Mouse (Mus musculus) lung, adult 18-20 months (tissue): ENCODE data around the gene Kif6.

Source experiments
- DNase-seq, 2 experiments: peaks; one replicate each; pipeline ENCODE4 v3.0.0; 2022; ENCODE audit warnings: mixed read lengths in 2 of 2

Kif6 gene

DNA sequence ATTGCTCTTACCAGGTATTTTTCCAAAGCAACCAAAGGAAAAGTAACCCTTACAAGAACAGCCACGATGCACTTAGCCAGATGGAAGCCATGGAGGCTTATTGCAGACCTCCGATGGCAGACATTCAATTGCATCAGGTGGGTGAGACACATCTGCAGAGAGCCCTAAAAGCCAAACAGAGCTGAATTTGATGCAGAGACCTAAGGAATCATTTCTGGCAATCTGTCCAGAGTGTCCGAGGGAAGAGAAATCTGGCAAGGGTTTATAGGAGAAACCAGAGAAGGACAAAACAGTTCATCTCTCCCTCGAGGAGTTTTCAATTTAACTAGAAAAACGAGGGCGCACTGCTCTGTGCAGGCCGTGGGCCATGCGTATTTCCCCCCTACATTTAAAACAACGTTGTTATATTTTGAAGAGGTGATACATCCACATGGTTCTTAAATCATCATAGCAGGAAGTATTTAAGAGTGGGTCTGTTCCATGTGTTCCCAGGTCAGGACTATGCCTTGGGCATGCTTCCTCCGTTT is 177.3 kb downstream of the Kif6 start:
- DNase-seq = no peak

GRCm38 (mm10) chr17:49792946-49793345 is 178.0 kb downstream of the Kif6 start:
- no peak for DNase-seq

GRCm38 (mm10) chr17:49793965-49794364 is 179.0 kb downstream of the Kif6 start:
- no peak for DNase-seq

GRCm38 (mm10) chr17:49795241-49795640 is 180.3 kb downstream of the Kif6 start:
- no peak for DNase-seq

DNA sequence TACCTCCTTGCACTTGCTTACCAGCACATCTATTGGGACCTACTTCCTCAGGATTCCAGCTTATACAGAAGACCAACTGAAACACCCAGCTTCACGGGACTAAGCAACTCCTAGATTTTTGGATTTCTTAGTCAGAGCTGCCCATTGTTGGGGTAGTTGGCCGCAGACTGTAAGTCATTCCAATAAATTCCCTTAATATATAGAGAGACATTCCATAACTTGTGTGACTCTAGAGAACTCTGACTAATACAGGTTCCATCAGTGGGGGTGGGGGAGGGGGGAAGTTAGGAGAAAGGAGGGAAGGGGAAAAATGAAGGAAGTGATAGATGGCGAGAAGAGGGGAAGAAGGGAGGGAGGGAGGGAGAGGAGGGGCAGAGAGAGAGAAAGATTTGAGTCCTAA is 181.2 kb downstream of the Kif6 start:
- no peak for DNase-seq

DNA sequence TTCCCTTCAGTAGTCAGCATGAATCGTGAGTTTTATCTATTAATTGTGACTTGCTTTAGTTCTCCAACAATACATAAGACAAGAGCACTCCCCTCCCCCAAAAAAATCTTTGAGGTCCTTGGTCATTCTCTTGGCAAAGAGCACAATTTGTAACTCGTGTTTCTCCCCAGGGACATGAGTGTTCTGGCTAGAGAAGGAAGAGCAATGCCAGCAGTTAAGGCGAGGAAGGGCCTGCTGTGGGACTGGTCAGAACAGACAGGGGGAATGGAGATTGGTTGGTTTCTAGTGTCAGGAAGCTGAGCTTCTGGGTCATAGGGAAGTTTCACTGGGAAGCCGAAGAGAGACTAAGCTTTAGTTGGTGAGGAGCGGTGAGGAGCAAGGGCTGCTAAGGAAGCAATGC is 184.2 kb downstream of the Kif6 start:
- no peak for DNase-seq

DNA sequence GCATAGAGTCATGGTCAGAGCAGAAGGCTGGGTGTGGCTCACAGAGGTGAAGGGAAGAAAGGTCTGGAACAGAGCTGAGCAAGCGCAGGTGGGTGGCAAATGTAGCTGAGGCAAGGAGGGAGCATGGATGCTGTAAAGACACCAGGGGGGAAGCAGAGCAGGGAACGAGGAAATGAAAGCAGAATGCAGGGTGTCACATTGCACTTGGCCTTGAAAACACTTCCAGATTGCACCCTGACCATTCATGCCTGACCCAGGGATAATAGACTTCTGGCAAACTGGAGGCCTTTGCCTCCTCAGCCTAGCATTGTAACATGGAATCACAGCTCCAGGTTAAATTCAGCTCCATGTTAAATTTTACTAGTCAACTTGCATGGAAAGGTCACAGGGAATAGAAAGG is 185.2 kb downstream of the Kif6 start:
- no peak for DNase-seq

- no peak for DNase-seq
Observed at GRCm38 (mm10) chr17:49807461-49807860, 192.5 kb downstream of the Kif6 start.

DNA sequence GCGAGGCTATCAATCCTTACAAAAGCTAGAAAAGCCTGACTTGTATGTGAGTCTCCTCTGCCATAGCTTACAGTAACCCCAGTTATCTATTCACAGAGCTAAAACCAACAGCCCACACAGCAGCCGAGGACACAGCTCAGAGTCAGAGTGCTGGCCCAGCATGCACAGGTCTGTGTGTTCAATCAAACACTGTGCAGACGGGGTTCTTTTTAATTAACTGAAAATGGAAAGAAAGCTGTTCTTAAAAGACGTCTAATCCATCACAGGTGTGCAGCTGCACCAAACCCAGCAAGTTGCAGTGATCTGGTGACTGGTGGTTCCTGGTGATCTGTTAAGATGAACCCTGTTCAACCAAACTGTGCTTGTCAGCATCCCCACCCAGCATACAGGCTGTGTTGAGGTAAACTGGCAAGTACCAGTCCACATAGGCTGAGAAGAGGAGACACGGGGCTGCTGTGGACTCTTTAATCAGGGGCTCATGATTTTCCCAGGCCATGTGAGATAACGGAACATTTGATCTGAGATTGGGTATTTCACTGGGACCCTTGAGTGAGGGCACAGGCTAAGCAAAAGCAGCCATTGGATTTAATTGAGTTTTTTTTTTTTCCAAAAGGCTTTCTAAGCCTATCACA is 193.9 kb downstream of the Kif6 start:
- DNase-seq = no peak

GRCm38 (mm10) chr17:49813893-49814640 is 199.1 kb downstream of the Kif6 start:
- DNase-seq = no peak

- no peak for DNase-seq
Observed at GRCm38 (mm10) chr17:49816067-49816565, 201.2 kb downstream of the Kif6 start.

GRCm38 (mm10) chr17:49816703-49817102 is 201.8 kb downstream of the Kif6 start:
- DNase-seq = no peak

DNA sequence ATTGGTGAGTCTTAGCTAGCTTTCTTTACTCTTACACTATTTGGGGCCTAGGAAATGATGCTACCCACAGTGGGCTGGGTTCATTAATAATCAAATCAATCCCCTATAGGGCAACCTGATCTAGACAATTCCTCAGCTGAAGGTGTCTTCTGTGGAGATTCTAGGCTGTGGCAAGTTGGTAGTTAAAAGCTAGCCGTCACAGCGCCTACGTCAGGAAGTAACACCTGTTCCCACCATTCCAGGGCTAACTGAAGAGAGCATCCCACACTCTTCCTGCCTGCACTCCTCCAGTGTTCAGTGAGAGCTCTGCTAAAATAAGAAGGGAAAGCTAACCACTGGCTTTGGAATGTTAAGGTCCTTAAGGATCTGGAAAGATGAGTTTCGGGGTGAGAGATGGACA is 205.3 kb downstream of the Kif6 start:
- DNase-seq = no peak

GRCm38 (mm10) chr17:49824142-49824840 is 209.4 kb downstream of the Kif6 start:
- DNase-seq = no peak

- no peak for DNase-seq
Observed at GRCm38 (mm10) chr17:49824841-49825450, 210.0 kb downstream of the Kif6 start.

DNA sequence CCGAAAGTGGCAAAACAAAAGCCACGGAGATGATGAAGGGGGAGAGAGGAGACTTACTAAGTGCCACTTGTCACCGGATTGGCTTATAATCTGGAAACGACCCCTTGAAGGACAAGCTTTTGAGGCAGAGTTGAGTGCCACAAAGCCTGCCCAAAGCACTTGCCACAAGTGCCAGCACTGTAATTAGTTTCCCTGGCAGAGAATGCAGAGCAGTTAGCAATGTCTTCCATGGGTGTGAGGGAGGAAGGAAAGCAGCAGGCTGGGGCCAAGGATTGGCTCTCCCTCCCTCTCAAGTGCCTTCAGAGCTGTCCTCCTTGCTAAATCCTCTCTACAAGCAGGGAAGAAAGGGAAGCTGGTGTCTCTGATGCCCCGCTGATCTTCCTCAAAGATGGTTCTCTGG is 210.9 kb downstream of the Kif6 start:
- DNase-seq = no peak

- no peak for DNase-seq
Observed at GRCm38 (mm10) chr17:49831745-49832144, 216.8 kb downstream of the Kif6 start.

GRCm38 (mm10) chr17:49834044-49834545 is 219.2 kb downstream of the Kif6 start:
- DNase-seq = no peak

DNA sequence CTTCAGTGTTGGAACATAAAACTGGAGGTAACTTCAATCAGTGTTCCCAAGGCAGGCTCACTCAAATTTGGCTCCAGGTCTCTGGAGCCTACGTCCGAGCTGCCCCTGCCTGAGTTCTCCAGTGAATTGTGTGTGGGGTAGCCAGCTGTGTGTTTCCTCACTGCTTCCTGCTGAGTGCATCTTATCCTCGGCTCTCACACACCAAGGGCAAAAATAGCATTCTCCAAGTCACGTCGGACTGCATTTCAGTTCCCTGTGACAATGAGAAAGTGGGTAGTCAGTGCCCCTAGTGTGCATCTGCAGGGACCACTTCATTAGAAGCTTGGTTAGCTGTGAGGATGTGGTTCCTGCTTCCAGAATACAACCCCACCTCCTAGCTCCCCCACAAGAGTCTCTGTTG is 222.5 kb downstream of the Kif6 start:
- DNase-seq = no peak

DNA sequence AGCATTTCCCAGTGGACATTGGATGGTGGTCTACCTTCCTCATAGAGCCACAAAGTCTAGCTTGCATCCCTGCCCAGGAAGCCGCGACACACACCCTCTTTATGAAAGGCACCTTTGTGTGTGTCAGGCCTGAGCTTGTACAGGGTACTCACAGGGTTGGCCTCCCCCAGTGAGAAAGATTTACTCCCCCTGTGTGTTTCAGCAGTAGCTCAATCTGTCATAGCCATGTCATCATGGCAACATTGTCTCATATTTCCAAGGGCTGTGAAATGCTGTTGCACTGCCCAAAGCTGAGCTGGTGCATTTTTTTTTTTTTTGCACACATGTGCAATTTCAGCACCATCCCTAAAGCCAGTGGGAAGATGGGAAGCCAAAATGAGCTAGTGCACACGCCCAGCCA is 224.3 kb downstream of the Kif6 start:
- DNase-seq = no peak

- no peak for DNase-seq
Observed at GRCm38 (mm10) chr17:49851210-49851609, 236.3 kb downstream of the Kif6 start.

DNA sequence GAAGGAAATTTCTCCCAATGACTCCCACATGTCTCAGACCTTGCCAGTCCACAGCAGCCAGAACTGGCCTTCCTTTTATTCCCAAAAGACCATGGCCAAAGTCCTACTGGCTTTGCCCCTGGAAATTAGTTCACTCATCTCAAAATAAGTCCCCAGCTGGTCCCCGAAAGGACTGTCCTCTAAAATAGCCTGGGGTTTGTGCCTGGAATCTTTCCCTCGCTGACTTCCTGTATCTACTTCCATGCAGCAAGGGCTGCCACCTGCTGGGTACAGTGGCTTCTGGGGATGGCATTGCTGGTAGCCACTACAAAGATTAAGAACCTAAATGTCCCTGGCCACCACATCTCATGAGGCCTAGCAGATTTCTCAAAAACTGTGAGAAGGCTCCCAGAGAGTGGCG is 237.2 kb downstream of the Kif6 start:
- DNase-seq = no peak

DNA sequence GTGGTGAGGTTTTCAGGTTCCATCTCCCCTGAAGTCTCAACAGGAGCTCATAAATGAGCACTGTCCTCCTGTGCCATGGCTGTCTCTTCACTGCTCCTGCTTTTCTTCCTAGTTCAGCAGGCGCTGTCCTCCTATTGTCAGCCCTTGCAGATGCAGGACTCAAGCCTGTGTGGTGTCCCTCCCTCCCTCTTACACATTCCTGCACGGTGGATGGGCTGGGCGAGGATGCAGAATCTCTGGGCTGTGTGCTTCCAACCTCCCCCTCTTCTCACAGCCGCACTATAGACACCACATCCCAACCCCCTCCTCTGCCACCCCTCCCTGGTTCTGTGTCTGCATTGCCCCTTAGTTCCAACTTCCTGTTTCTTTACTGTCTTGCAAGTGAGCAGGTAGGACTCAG is 240.8 kb downstream of the Kif6 start:
- no peak for DNase-seq
